8 mouse cellular contexts compared by ENCODE assay signal in genomic region chr2:167631181-167631590, GRCm38 (mm10). TPM values are rescaled to one million over a fixed set of nuclear protein-coding genes. Genes with fewer than 3 reads are reported as not detected.
DNase-seq lines count a peak whose midpoint lies in the region; ATAC-seq and TF ChIP-seq lines count a peak whose summit lies in the region.

No protein-coding gene starts in this region.

- no peaks in the 10 kb centered on the region for H3K9me3 ChIP-seq in embryonic facial prominence, embryonic 14.5 days (ENCODE audit: control insufficient read depth, low read length)
- no peaks in the 10 kb centered on the region for H3K9me3 ChIP-seq in intestine, embryonic 14.5 days (ENCODE audit: control insufficient read depth, low read length)
- H3K9me3 ChIP-seq in midbrain, embryonic 12.5 days, result no peaks in the 10 kb centered on the region

- peaks cover 24% of the 10 kb centered on the region for H3K4me1 ChIP-seq in embryonic facial prominence, embryonic 14.5 days (ENCODE audit: control insufficient read depth, insufficient read depth, low read length)
- H3K4me1 ChIP-seq in intestine, embryonic 14.5 days (replicated peaks; ENCODE audit: control insufficient read depth, insufficient read depth, low read length), result peaks cover 32% of the 10 kb centered on the region
- peaks cover 41% of the 10 kb centered on the region for H3K4me1 ChIP-seq in midbrain, embryonic 12.5 days

- H3K27ac ChIP-seq in layer of hippocampus, adult 2 months, result peak overlapping the region; percentile 99
- H3K27ac ChIP-seq in embryonic facial prominence, embryonic 14.5 days (replicated peaks; ENCODE audit: low read depth, low read length), result peak overlapping the region; percentile 90
- peak overlapping the region; percentile 82 for H3K27ac ChIP-seq in intestine, embryonic 14.5 days (ENCODE audit: low read depth)
- peak overlapping the region; percentile 90 for H3K27ac ChIP-seq in midbrain, embryonic 12.5 days (replicated peaks)

- DNase-seq in layer of hippocampus, adult 2 months (ENCODE audit: low spot score in 2 of 2), result no peak
- DNase-seq in layer of hippocampus, adult 9-11 months, result no peak
- peak; percentile 31 for DNase-seq in NIH3T3 (ENCODE audit: low read depth)
- DNase-seq in embryonic facial prominence, embryonic 14.5 days (ENCODE audit: low spot score), result peak; percentile 41
- DNase-seq in intestine, embryonic 14.5 days (ENCODE audit: low spot score), result peak; percentile 71
- peak; percentile 52 for DNase-seq in thymus, postnatal 14 days

- WGBS in embryonic facial prominence, embryonic 14.5 days, result under 1% methylated on average over 20 of the region's 31 CpGs
- WGBS in intestine, embryonic 14.5 days, result under 1% methylated on average over 31 of the region's 31 CpGs
- WGBS in midbrain, embryonic 12.5 days, result under 1% methylated on average over 26 of the region's 31 CpGs

- H3K27me3 ChIP-seq in embryonic facial prominence, embryonic 14.5 days (replicated peaks; ENCODE audit: control insufficient read depth, insufficient read depth, low read length), result no peaks in the 10 kb centered on the region
- H3K27me3 ChIP-seq in intestine, embryonic 14.5 days (replicated peaks; ENCODE audit: control insufficient read depth, insufficient read depth, low read length), result no peaks in the 10 kb centered on the region
- no peaks in the 10 kb centered on the region for H3K27me3 ChIP-seq in midbrain, embryonic 12.5 days

- peak overlapping the region; percentile 85 for H3K4me2 ChIP-seq in embryonic facial prominence, embryonic 14.5 days (ENCODE audit: low read depth, low read length)
- peak overlapping the region; percentile 63 for H3K4me2 ChIP-seq in intestine, embryonic 14.5 days (ENCODE audit: low read length)
- peak overlapping the region; percentile 93 for H3K4me2 ChIP-seq in midbrain, embryonic 12.5 days (replicated peaks)

- peak overlapping the region; percentile 99 for H3K4me3 ChIP-seq in layer of hippocampus, adult 2 months
- H3K4me3 ChIP-seq in embryonic facial prominence, embryonic 14.5 days (ENCODE audit: low read depth, low read length), result peak overlapping the region; percentile 89
- peak overlapping the region; percentile 83 for H3K4me3 ChIP-seq in intestine, embryonic 14.5 days (ENCODE audit: low read depth, low read length)
- peak overlapping the region; percentile 96 for H3K4me3 ChIP-seq in midbrain, embryonic 12.5 days

- ATAC-seq in embryonic facial prominence, embryonic 14.5 days (ENCODE audit: low read depth), result peak; percentile 8
- peak; percentile 20; the same call in 1 of the 2 replicates for ATAC-seq in intestine, embryonic 14.5 days (replicated peaks; ENCODE audit: low FRiP score, low TSS enrichment, low read depth)
- peak; percentile 42; the same call in 1 of the 2 replicates for ATAC-seq in midbrain, embryonic 12.5 days (ENCODE audit: low FRiP score, low read depth)
- ATAC-seq in frontal cortex, adult (ENCODE audit: low TSS enrichment), result no peak

- H3K9ac ChIP-seq in embryonic facial prominence, embryonic 14.5 days (ENCODE audit: low read depth, low read length), result peak overlapping the region; percentile 93
- H3K9ac ChIP-seq in intestine, embryonic 14.5 days (ENCODE audit: low read length), result peak overlapping the region; percentile 87
- H3K9ac ChIP-seq in midbrain, embryonic 12.5 days (replicated peaks), result peak overlapping the region; percentile 97

- no peak for TF ChIP-seq CTCF in layer of hippocampus, adult 2 months (conservative IDR thresholded peaks at IDR 0.05)

- H3K36me3 ChIP-seq in embryonic facial prominence, embryonic 14.5 days (ENCODE audit: control insufficient read depth, insufficient read depth, low read length), result peaks cover 6% of the 10 kb centered on the region
- peaks cover 19% of the 10 kb centered on the region for H3K36me3 ChIP-seq in intestine, embryonic 14.5 days (ENCODE audit: control insufficient read depth, insufficient read depth, low read length)
- 0 out of 2 replicates have a peak, but pooled peaks cover 22% of the 10 kb centered on the region for H3K36me3 ChIP-seq in midbrain, embryonic 12.5 days

RNA-seq across cellular contexts. Expression of gene Ube2v1, which starts 0.7 kb away (rescaled TPM):
- 100 to 1,000 TPM; 216 to 232 TPM for total RNA-seq in layer of hippocampus, adult 2 months (2021)
- polyA plus RNA-seq in embryonic facial prominence, embryonic 14.5 days (2014; fragmentation: Nextera tagmentation; extraction: Ambion mirVana), result 249 and 275 TPM in 2 replicates
- polyA plus RNA-seq in intestine, embryonic 14.5 days (2014; fragmentation: Nextera tagmentation; extraction: Ambion mirVana), result 254 and 279 TPM in 2 replicates
- polyA plus RNA-seq in midbrain, embryonic 12.5 days (2016; fragmentation: Nextera tagmentation; extraction: Ambion mirVana), result 297 and 322 TPM in 2 replicates

RNA-seq across cellular contexts. Expression of gene Gm20431, which starts 30.1 kb away (rescaled TPM):
- total RNA-seq in layer of hippocampus, adult 2 months (2021), result 10 to 100 TPM; 36.5 to 44.2 TPM
- polyA plus RNA-seq in embryonic facial prominence, embryonic 14.5 days (2014; fragmentation: Nextera tagmentation; extraction: Ambion mirVana), result 9.1 and 11.6 TPM in 2 replicates
- 6.1 and 7.7 TPM in 2 replicates for polyA plus RNA-seq in intestine, embryonic 14.5 days (2014; fragmentation: Nextera tagmentation; extraction: Ambion mirVana)
- 9.1 and 9.7 TPM in 2 replicates for polyA plus RNA-seq in midbrain, embryonic 12.5 days (2016; fragmentation: Nextera tagmentation; extraction: Ambion mirVana)

RNA-seq across cellular contexts. Expression of gene Cebpb, which starts 57.5 kb away (rescaled TPM):
- 10 to 100 TPM; 25.8 to 32.0 TPM for total RNA-seq in layer of hippocampus, adult 2 months (2021)
- 18.1 and 30.3 TPM in 2 replicates for polyA plus RNA-seq in embryonic facial prominence, embryonic 14.5 days (2014; fragmentation: Nextera tagmentation; extraction: Ambion mirVana)
- polyA plus RNA-seq in intestine, embryonic 14.5 days (2014; fragmentation: Nextera tagmentation; extraction: Ambion mirVana), result 2.8 and 12.4 TPM in 2 replicates
- polyA plus RNA-seq in midbrain, embryonic 12.5 days (2016; fragmentation: Nextera tagmentation; extraction: Ambion mirVana), result 2.7 and 3.1 TPM in 2 replicates

RNA-seq across cellular contexts. Expression of gene Tmem189, which starts 58.4 kb away (rescaled TPM):
- total RNA-seq in layer of hippocampus, adult 2 months (2021), result 10 to 100 TPM; 43.6 to 46.9 TPM
- polyA plus RNA-seq in embryonic facial prominence, embryonic 14.5 days (2014; fragmentation: Nextera tagmentation; extraction: Ambion mirVana), result 40.0 and 40.6 TPM in 2 replicates
- polyA plus RNA-seq in intestine, embryonic 14.5 days (2014; fragmentation: Nextera tagmentation; extraction: Ambion mirVana), result 35.1 and 42.0 TPM in 2 replicates
- 33.6 and 36.5 TPM in 2 replicates for polyA plus RNA-seq in midbrain, embryonic 12.5 days (2016; fragmentation: Nextera tagmentation; extraction: Ambion mirVana)

Comparison
In these comparisons a context has a peak if more than half of its experiments do, and no peak if none do; other contexts are left out.
1. DNase-seq: peak in NIH3T3 (single experiment), embryonic facial prominence, embryonic 14.5 days (single experiment), intestine, embryonic 14.5 days (single experiment) and thymus, postnatal 14 days (single experiment); none in layer of hippocampus, adult 2 months (0 of 2) and layer of hippocampus, adult 9-11 months (single experiment).
2. Peak in every context shown above with its lines, with median percentiles within 50 percentile points of each other: H3K27ac ChIP-seq, H3K4me3 ChIP-seq, H3K4me2 ChIP-seq and H3K9ac ChIP-seq.